Mouse (Mus musculus) hindbrain, embryonic 12.5 days (tissue): ENCODE measurements around the gene Cc2d2b. TPM values are rescaled to one million over a fixed set of nuclear protein-coding genes. Genes with fewer than 3 reads are reported as not detected.

Experiments
- ATAC-seq: fragments of 200-750 bp; cut with Nextera tagmentation; 2 replicates; pipeline ENCODE4 v1.8.0; 2017; ENCODE audit warnings: moderate TSS enrichment; ENCODE audit not compliant: low FRiP score
- H3K27ac ChIP-seq: fragments of 300-500 bp; sonication (generic); 2 replicates; pipeline ENCODE4 v1.5.1; 2016; ENCODE audit warnings: mild to moderate bottlenecking
- H3K27me3 ChIP-seq: fragments of 300-500 bp; sonication (generic); 2 replicates; pipeline ENCODE4 v1.6.1; 2016; ENCODE audit warnings: mild to moderate bottlenecking
- H3K36me3 ChIP-seq: fragments of 300-500 bp; sonication (generic); 2 replicates; pipeline ENCODE4 v1.6.1; 2016; ENCODE audit warnings: mild to moderate bottlenecking
- H3K4me1 ChIP-seq: fragments of 300-500 bp; sonication (generic); 2 replicates; pipeline ENCODE4 v1.6.1; 2016
- H3K4me2 ChIP-seq: fragments of 300-500 bp; sonication (generic); replicated peaks from 2 replicates; pipeline ENCODE4 v1.6.1; 2016; ENCODE audit warnings: mild to moderate bottlenecking
- H3K4me3 ChIP-seq: fragments of 300-500 bp; sonication (generic); 2 replicates; pipeline ENCODE4 v1.5.1; 2016; ENCODE audit warnings: mild to moderate bottlenecking
- H3K9ac ChIP-seq: fragments of 300-500 bp; sonication (generic); 2 replicates; pipeline ENCODE4 v1.6.1; 2016; ENCODE audit warnings: mild to moderate bottlenecking, moderate library complexity
- H3K9me3 ChIP-seq: fragments of 300-500 bp; sonication (generic); replicated peaks from 2 replicates; pipeline ENCODE4 v1.6.1; 2016; ENCODE audit warnings: mild to moderate bottlenecking
- WGBS: fragments of 180-500 bp; shearing (Covaris S2); methylation state at CpG from one replicate; pipeline ENCODE4 v1.1.7; 2016; 5-methylcytosine and 5-hydroxymethylcytosine counted together
- polyA plus RNA-seq: library from polyadenylated mRNA; unstranded; fragments of >200 nt; fragmentation: Nextera tagmentation; extraction: Ambion mirVana; gene quantifications from 2 replicates; pipeline ENCODE4 v1.2.1, GENCODE M21; 2016

Gene Cc2d2b
- polyA plus RNA-seq, 1 experiment from 2014 or later, result 0.25 TPM

DNA sequence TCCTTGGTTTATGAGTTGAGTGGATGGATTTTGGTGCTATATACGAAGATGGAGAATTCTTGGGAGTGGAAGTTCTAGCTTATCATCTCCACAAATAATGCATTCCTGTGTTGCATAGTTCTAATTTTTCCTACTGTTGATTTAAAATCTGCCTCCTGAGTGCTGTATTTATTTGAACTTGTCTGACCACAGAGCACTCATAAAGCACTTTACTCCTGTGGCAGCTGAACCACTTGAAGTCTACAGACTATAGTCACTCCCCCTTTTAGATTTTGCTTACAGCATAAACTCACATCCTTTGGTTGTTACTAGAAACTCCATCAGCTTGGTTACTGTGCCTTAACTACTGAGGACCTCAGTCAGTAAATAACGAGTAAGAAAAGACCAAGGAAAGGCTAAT lies 18.6 kb downstream of the Cc2d2b start:
- H3K9me3 ChIP-seq, result no peaks in the 10 kb centered on the region
- 74% methylated on average over 2 of the region's 2 CpGs for WGBS
- H3K4me3 ChIP-seq, result no peak overlapping the region
- H3K27ac ChIP-seq, result no peak overlapping the region
- 0 out of 2 replicates have a peak, but pooled peaks cover 2% of the 10 kb centered on the region for H3K4me1 ChIP-seq
- H3K9ac ChIP-seq, result no peak overlapping the region
- no peaks in the 10 kb centered on the region for H3K36me3 ChIP-seq
- H3K27me3 ChIP-seq, result no peaks in the 10 kb centered on the region
- no peak for ATAC-seq
- no peak overlapping the region for H3K4me2 ChIP-seq

- ATAC-seq, result no peak
- no peaks in the 10 kb centered on the region for H3K27me3 ChIP-seq
- WGBS, result 49% methylated on average over 7 of the region's 7 CpGs
- no peak overlapping the region for H3K4me3 ChIP-seq
- H3K4me1 ChIP-seq, result no peaks in the 10 kb centered on the region
- H3K36me3 ChIP-seq, result no peaks in the 10 kb centered on the region
- H3K9ac ChIP-seq, result no peak overlapping the region
- H3K9me3 ChIP-seq, result no peaks in the 10 kb centered on the region
- H3K4me2 ChIP-seq, result no peak overlapping the region
- H3K27ac ChIP-seq, result no peak overlapping the region
Observed at GRCm38 (mm10) chr19:40769341-40769770, 20.8 kb downstream of the Cc2d2b start.

- Histone ChIP-seq H3K27ac (no peak overlapping the region), H3K27me3 (no peaks in the 10 kb centered on the region), H3K4me2 (no peak overlapping the region), H3K4me1 (no peaks in the 10 kb centered on the region), H3K4me3 (no peak overlapping the region), H3K9me3 (no peaks in the 10 kb centered on the region), H3K9ac (no peak overlapping the region), H3K36me3 (no peaks in the 10 kb centered on the region)
- WGBS, result 76% methylated on average over 14 of the region's 15 CpGs
- ATAC-seq, result no peak
Observed at GRCm38 (mm10) chr19:40788004-40788714, 39.6 kb downstream of the Cc2d2b start.

- Histone ChIP-seq H3K4me2 (no peak overlapping the region), H3K9ac (no peak overlapping the region), H3K36me3 (no peaks in the 10 kb centered on the region), H3K9me3 (no peaks in the 10 kb centered on the region), H3K27ac (no peak overlapping the region), H3K4me1 (no peaks in the 10 kb centered on the region), H3K27me3 (no peaks in the 10 kb centered on the region), H3K4me3 (no peak overlapping the region)
- 92% methylated on average over 2 of the region's 2 CpGs for WGBS
- no peak for ATAC-seq
Observed at GRCm38 (mm10) chr19:40788715-40789084, 40.1 kb downstream of the Cc2d2b start.

DNA sequence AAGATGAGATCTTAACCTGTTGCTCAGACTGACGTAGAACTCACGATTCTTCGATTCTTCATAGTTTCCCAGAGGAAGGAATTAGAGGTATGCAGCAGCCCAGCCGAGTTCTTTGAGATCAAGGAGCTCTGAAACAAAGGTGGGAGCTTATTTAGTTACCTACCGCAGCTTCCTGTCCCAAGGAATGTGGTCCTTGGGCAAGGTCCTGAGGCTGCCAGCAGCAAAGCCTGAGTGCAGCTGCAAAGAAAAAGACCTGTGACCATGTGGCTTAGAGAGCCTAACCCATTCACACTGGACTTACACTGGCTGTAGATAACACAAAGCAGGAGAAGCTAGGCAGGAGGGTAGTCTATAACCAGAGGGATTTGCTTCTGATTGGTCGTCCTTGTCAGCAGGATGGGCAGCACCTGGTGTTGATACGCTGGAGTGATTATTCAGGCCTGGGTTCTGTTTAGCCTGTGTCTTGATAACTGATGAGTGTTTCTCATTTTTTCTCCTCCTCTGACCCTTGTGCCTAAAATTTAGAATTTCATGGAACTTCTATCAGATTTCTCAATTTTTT lies 56.7 kb downstream of the Cc2d2b start:
- no peak overlapping the region for H3K4me2 ChIP-seq
- WGBS, result 42% methylated on average over 7 of the region's 7 CpGs

GRCm38 (mm10) chr19:40809858-40810257 lies 61.3 kb downstream of the Cc2d2b start:
- ATAC-seq, result no peak
- Histone ChIP-seq H3K9me3 (no peaks in the 10 kb centered on the region), H3K4me3 (no peak overlapping the region), H3K27ac (no peak overlapping the region), H3K9ac (no peak overlapping the region), H3K4me1 (no peaks in the 10 kb centered on the region), H3K4me2 (no peak overlapping the region), H3K36me3 (no peaks in the 10 kb centered on the region), H3K27me3 (no peaks in the 10 kb centered on the region)
- 76% methylated on average over 7 of the region's 7 CpGs for WGBS

More for the DNA sequence above, 56.7 kb downstream of the Cc2d2b start:
- Histone ChIP-seq H3K4me1 (no peaks in the 10 kb centered on the region), H3K27me3 (no peaks in the 10 kb centered on the region), H3K27ac (no peak overlapping the region), H3K36me3 (no peaks in the 10 kb centered on the region), H3K9me3 (no peaks in the 10 kb centered on the region), H3K9ac (no peak overlapping the region), H3K4me3 (no peak overlapping the region)
- no peak for ATAC-seq

DNA sequence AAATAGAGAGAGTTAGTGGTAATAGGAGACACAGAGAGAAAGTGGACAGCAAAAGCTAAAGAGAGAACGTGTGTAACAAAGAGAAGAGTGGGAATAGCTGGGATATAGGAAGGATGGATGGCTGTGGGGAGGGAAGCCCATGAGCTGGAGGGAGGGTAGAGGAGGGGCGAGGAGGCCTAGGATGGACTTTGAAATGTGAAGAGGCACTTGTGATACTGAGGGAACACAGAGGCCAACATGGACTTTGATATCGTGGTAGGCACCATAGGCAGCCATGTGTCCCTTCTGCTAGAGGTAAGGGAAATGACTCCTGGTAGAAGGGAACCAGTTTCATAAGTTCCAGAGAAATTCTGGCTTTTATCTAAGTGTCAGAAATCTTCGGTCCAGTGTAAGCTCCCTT lies 63.3 kb downstream of the Cc2d2b start:
- no peak overlapping the region for H3K4me3 ChIP-seq
- no peak overlapping the region for H3K9ac ChIP-seq
- no peak for ATAC-seq
- H3K9me3 ChIP-seq, result no peaks in the 10 kb centered on the region
- no peaks in the 10 kb centered on the region for H3K4me1 ChIP-seq
- no peak overlapping the region for H3K4me2 ChIP-seq
- H3K27ac ChIP-seq, result no peak overlapping the region
- no peaks in the 10 kb centered on the region for H3K36me3 ChIP-seq
- no peaks in the 10 kb centered on the region for H3K27me3 ChIP-seq
- 87% methylated on average over 4 of the region's 4 CpGs for WGBS

GRCm38 (mm10) chr19:40812778-40813177 lies 64.2 kb downstream of the Cc2d2b start:
- H3K4me1 ChIP-seq, result no peaks in the 10 kb centered on the region
- H3K27ac ChIP-seq, result no peak overlapping the region
- H3K36me3 ChIP-seq, result no peaks in the 10 kb centered on the region
- H3K4me2 ChIP-seq, result no peak overlapping the region
- WGBS, result 86% methylated on average over 3 of the region's 3 CpGs
- no peak for ATAC-seq
- H3K9me3 ChIP-seq, result no peaks in the 10 kb centered on the region
- H3K27me3 ChIP-seq, result no peaks in the 10 kb centered on the region
- no peak overlapping the region for H3K9ac ChIP-seq
- no peak overlapping the region for H3K4me3 ChIP-seq

DNA sequence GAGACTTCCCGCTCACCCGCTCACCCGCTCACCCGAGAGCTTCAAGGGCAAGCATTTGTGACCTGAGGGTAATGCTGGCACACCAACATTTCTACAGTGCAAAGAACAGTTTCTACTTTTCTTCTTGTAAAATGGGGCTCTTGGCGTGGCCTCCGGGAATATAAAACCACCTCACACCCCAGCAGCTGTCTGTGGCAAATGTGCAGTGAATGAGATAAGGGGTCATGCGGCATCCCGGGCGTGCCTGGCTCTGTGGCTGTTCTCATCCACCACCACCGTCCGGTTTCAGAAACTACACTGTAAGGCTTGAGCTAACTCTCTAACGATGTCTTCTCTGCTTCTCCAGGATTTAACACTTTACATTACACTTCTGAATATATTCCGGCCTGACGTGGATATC lies 64.8 kb downstream of the Cc2d2b start:
- Histone ChIP-seq H3K4me3 (no peak overlapping the region), H3K27ac (no peak overlapping the region), H3K9ac (no peak overlapping the region), H3K9me3 (no peaks in the 10 kb centered on the region), H3K4me1 (no peaks in the 10 kb centered on the region), H3K27me3 (no peaks in the 10 kb centered on the region), H3K4me2 (no peak overlapping the region), H3K36me3 (no peaks in the 10 kb centered on the region)
- WGBS, result 84% methylated on average over 14 of the region's 14 CpGs
- ATAC-seq, result no peak

- H3K9ac ChIP-seq, result no peak overlapping the region
- no peak overlapping the region for H3K4me3 ChIP-seq
- WGBS, result 90% methylated on average over 7 of the region's 7 CpGs
- no peaks in the 10 kb centered on the region for H3K4me1 ChIP-seq
- no peak for ATAC-seq
- H3K36me3 ChIP-seq, result no peaks in the 10 kb centered on the region
- no peaks in the 10 kb centered on the region for H3K27me3 ChIP-seq
- H3K4me2 ChIP-seq, result no peak overlapping the region
- H3K27ac ChIP-seq, result no peak overlapping the region
- H3K9me3 ChIP-seq, result no peaks in the 10 kb centered on the region
Observed at GRCm38 (mm10) chr19:40815645-40816183, 67.2 kb downstream of the Cc2d2b start.

GRCm38 (mm10) chr19:40817901-40818532 lies 69.5 kb downstream of the Cc2d2b start:
- Histone ChIP-seq H3K9me3 (no peaks in the 10 kb centered on the region), H3K9ac (no peak overlapping the region), H3K4me3 (no peak overlapping the region), H3K4me1 (no peaks in the 10 kb centered on the region), H3K27me3 (no peaks in the 10 kb centered on the region), H3K36me3 (no peaks in the 10 kb centered on the region), H3K4me2 (no peak overlapping the region), H3K27ac (no peak overlapping the region)
- WGBS, result 85% methylated on average over 6 of the region's 6 CpGs
- ATAC-seq, result no peak

GRCm38 (mm10) chr19:40818764-40819163 lies 70.2 kb downstream of the Cc2d2b start:
- WGBS, result 74% methylated on average over 7 of the region's 7 CpGs
- Histone ChIP-seq H3K27ac (no peak overlapping the region), H3K4me2 (no peak overlapping the region), H3K9me3 (no peaks in the 10 kb centered on the region), H3K4me1 (no peaks in the 10 kb centered on the region), H3K4me3 (no peak overlapping the region), H3K36me3 (no peaks in the 10 kb centered on the region), H3K27me3 (no peaks in the 10 kb centered on the region), H3K9ac (no peak overlapping the region)
- ATAC-seq, result no peak
